Mouse (Mus musculus) yolk sac, embryonic 10.5 days (tissue): Measurements from ENCODE around the gene Ptpn11.

Source experiments
- DNase-seq: peaks from one replicate; pipeline ENCODE4 v3.0.0-alpha.2; 2017; ENCODE audit warnings: low spot score

Ptpn11 gene

GRCm38 (mm10) chr5:121124208-121125185 lies 66.7 kb downstream of the Ptpn11 start:
- no peak for DNase-seq

- no peak for DNase-seq
These were observed 67.8 kb downstream of the Ptpn11 start for GRCm38 (mm10) chr5:121123399-121123798.

- no peak for DNase-seq
These were observed 68.6 kb downstream of the Ptpn11 start for GRCm38 (mm10) chr5:121122577-121122976.

GRCm38 (mm10) chr5:121122036-121122435 lies 69.2 kb downstream of the Ptpn11 start:
- DNase-seq, result no peak

GRCm38 (mm10) chr5:121119331-121120034 lies 71.7 kb downstream of the Ptpn11 start:
- DNase-seq, result no peak

- no peak for DNase-seq
These were observed 72.9 kb downstream of the Ptpn11 start for GRCm38 (mm10) chr5:121118345-121118744.

GRCm38 (mm10) chr5:121116941-121117340 lies 74.3 kb downstream of the Ptpn11 start:
- no peak for DNase-seq

GRCm38 (mm10) chr5:121115391-121116157 lies 75.6 kb downstream of the Ptpn11 start:
- DNase-seq, result no peak

- DNase-seq, result no peak
These were observed 77.0 kb downstream of the Ptpn11 start for GRCm38 (mm10) chr5:121114151-121114550.

GRCm38 (mm10) chr5:121112390-121112789 lies 78.8 kb downstream of the Ptpn11 start:
- DNase-seq, result no peak

- no peak for DNase-seq
These were observed 79.9 kb downstream of the Ptpn11 start for GRCm38 (mm10) chr5:121111106-121111915.

- no peak for DNase-seq
These were observed 82.0 kb downstream of the Ptpn11 start for GRCm38 (mm10) chr5:121109185-121109584.

- no peak for DNase-seq
These were observed 84.3 kb downstream of the Ptpn11 start for GRCm38 (mm10) chr5:121106913-121107312.

GRCm38 (mm10) chr5:121100886-121101580 lies 90.2 kb downstream of the Ptpn11 start:
- DNase-seq, result no peak

- DNase-seq, result no peak
These were observed 91.1 kb downstream of the Ptpn11 start for GRCm38 (mm10) chr5:121100095-121100494.

GRCm38 (mm10) chr5:121097970-121098369 lies 93.2 kb downstream of the Ptpn11 start:
- no peak for DNase-seq

- no peak for DNase-seq
These were observed 94.5 kb downstream of the Ptpn11 start for GRCm38 (mm10) chr5:121096744-121097143.

- DNase-seq, result no peak
These were observed 97.9 kb downstream of the Ptpn11 start for GRCm38 (mm10) chr5:121093281-121093680.

- DNase-seq, result no peak
These were observed 101.5 kb downstream of the Ptpn11 start for GRCm38 (mm10) chr5:121089660-121090059.

- DNase-seq, result no peak
These were observed 103.5 kb downstream of the Ptpn11 start for GRCm38 (mm10) chr5:121087733-121088132.

- DNase-seq, result no peak
These were observed 108.6 kb downstream of the Ptpn11 start for GRCm38 (mm10) chr5:121082605-121083004.
